Mouse (Mus musculus) forebrain, embryonic 15.5 days (tissue): Measurements from ENCODE around the gene Cct2. TPM values are rescaled to one million over a fixed set of nuclear protein-coding genes. Genes with fewer than 3 reads are reported as not detected.

Experiments used
- ATAC-seq: fragments of 200-750 bp; cut with Nextera tagmentation; replicated peaks from 2 replicates; pipeline ENCODE4 v1.8.0; 2017; ENCODE audit warnings: mild to moderate bottlenecking, moderate TSS enrichment, moderate library complexity
- H3K27ac ChIP-seq: fragments of 300-500 bp; sonication (generic); replicated peaks from 2 replicates; pipeline ENCODE4 v1.5.1; 2015; ENCODE audit warnings: mild to moderate bottlenecking, inconsistent platforms
- H3K27me3 ChIP-seq: fragments of 300-500 bp; sonication (generic); 2 replicates; pipeline ENCODE4 v1.6.1; 2015; ENCODE audit warnings: inconsistent platforms
- H3K36me3 ChIP-seq: fragments of 300-500 bp; sonication (generic); 2 replicates; pipeline ENCODE4 v1.6.1; 2015; ENCODE audit warnings: mild to moderate bottlenecking, inconsistent platforms
- H3K4me1 ChIP-seq: fragments of 300-500 bp; sonication (generic); 2 replicates; pipeline ENCODE4 v1.6.1; 2015; ENCODE audit warnings: inconsistent platforms
- H3K4me2 ChIP-seq: fragments of 300-500 bp; sonication (generic); replicated peaks from 2 replicates; pipeline ENCODE4 v1.6.1; 2015; ENCODE audit warnings: mild to moderate bottlenecking, inconsistent platforms
- H3K4me3 ChIP-seq: fragments of 300-500 bp; sonication (generic); 2 replicates; pipeline ENCODE4 v1.5.1; 2015; ENCODE audit warnings: mild to moderate bottlenecking, inconsistent platforms
- H3K9ac ChIP-seq: fragments of 300-500 bp; sonication (generic); replicated peaks from 2 replicates; pipeline ENCODE4 v1.6.1; 2015; ENCODE audit warnings: mild to moderate bottlenecking, inconsistent platforms
- H3K9me3 ChIP-seq: fragments of 300-500 bp; sonication (generic); 2 replicates; pipeline ENCODE4 v1.6.1; 2016; ENCODE audit warnings: inconsistent platforms
- WGBS: fragments of 180-500 bp; shearing (Covaris S2); methylation state at CpG from one replicate; pipeline ENCODE4 v1.1.7; 2015; ENCODE audit warnings: mixed read lengths; 5-methylcytosine and 5-hydroxymethylcytosine counted together
- polyA plus RNA-seq: library from polyadenylated mRNA; unstranded; fragments of >200 nt; fragmentation: Nextera tagmentation; extraction: Ambion mirVana; gene quantifications from 2 replicates; pipeline ENCODE4 v1.2.1, GENCODE M21; 2015

The Cct2 gene
- 273 and 274 TPM in 2 replicates for polyA plus RNA-seq

DNA sequence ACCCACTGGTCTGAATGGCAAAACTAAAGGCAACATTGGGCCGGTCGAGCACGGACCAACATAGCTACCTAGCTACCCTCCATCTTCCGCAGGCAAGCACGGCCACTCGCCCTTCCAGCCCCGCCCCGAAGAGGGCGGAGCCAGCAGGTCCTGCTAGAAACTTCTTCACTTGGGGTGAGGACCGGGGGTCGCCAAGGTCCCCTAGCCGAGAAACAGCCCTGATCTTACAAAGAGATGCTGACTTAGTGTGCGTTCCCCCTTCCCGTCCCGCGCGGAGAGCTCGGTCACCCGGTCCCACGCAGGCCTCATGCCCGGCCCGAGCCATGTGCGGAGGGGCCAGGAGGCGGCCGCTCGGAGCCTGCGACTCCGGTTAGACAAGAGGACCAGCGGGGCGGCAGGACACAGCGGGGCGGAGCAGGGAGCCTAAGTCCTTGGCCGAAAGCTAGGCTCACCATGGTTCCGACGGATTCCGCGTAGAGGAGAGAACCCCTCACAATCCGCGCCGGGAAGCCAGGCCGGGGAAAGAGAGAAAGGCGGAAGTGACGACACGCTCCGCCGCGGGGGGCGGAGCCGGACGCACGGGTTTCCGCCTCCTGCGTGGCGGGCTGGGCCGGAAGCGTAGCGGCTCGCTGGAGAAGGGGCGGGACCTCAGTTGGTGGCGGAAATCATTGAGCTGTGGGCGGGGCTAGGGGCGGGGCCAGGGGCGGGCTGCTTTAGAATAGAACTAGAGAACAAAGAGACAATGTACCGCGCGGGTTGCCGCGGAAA is at the start of gene Cct2:
Cct2 (minus strand) TSS at position 561 of the 768 bp plus-strand sequence.
- Histone ChIP-seq H3K4me2 (peak within 1 kb of the TSS; percentile 66), H3K9ac (peak within 1 kb of the TSS; percentile 67), H3K36me3 (peaks cover 36% of the 10 kb centered on the region), H3K4me1 (peaks cover 21% of the 10 kb centered on the region), H3K9me3 (no peaks in the 10 kb centered on the region), H3K4me3 (peak within 1 kb of the TSS; percentile 91), H3K27me3 (no peaks in the 10 kb centered on the region), H3K27ac (peak within 1 kb of the TSS; percentile 90)
- under 1% methylated on average over 65 of the region's 68 CpGs for WGBS
- peak; percentile 95 for ATAC-seq

DNA sequence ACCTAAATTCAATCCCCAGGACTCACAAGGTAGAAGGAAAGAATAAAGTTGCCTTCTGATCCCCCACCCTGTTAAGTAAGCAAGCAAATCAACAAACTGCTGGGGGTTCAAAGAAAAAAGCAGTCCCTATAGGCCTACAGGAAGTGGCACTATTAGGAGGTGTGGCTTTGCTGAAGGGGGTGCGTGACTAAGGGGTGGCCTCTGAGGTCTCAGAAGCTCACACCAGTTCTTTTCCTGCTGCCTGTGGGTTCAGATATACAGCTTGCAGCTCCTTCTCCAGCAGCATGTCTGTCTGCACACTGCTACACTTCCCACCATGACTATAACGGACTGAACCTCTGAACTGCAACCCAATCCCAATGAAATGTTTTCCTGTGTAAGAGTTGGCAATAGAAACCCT is 48.9 kb upstream of the Cct2 start:
- ATAC-seq = no peak
- H3K36me3 ChIP-seq = no peaks in the 10 kb centered on the region
- 66% methylated on average over 2 of the region's 2 CpGs for WGBS
- H3K4me3 ChIP-seq = no peak overlapping the region
- no peak overlapping the region for H3K27ac ChIP-seq
- no peak overlapping the region for H3K9ac ChIP-seq
- no peak overlapping the region for H3K4me2 ChIP-seq
- H3K4me1 ChIP-seq = peaks cover 7% of the 10 kb centered on the region; the same call in 1 of the 2 replicates
- H3K9me3 ChIP-seq = no peaks in the 10 kb centered on the region
- no peaks in the 10 kb centered on the region for H3K27me3 ChIP-seq

GRCm38 (mm10) chr10:117111455-117111854 is 47.8 kb upstream of the Cct2 start:
- H3K4me3 ChIP-seq = no peak overlapping the region
- no peak overlapping the region for H3K4me2 ChIP-seq
- H3K27ac ChIP-seq = no peak overlapping the region
- no peaks in the 10 kb centered on the region for H3K9me3 ChIP-seq
- no peaks in the 10 kb centered on the region for H3K36me3 ChIP-seq
- ATAC-seq = no peak
- H3K9ac ChIP-seq = no peak overlapping the region
- no peaks in the 10 kb centered on the region for H3K27me3 ChIP-seq
- H3K4me1 ChIP-seq = peaks cover 10% of the 10 kb centered on the region; the same call in 1 of the 2 replicates
- WGBS = 74% methylated on average over 7 of the region's 7 CpGs

GRCm38 (mm10) chr10:117110271-117110670 is 46.7 kb upstream of the Cct2 start:
- no peak overlapping the region for H3K27ac ChIP-seq
- H3K9ac ChIP-seq = no peak overlapping the region
- no peak for ATAC-seq
- no peak overlapping the region for H3K4me3 ChIP-seq
- H3K9me3 ChIP-seq = no peaks in the 10 kb centered on the region
- H3K4me1 ChIP-seq = 0 out of 2 replicates have a peak, but pooled peaks cover 10% of the 10 kb centered on the region
- no peaks in the 10 kb centered on the region for H3K36me3 ChIP-seq
- H3K27me3 ChIP-seq = no peaks in the 10 kb centered on the region
- no peak overlapping the region for H3K4me2 ChIP-seq
- WGBS = 82% methylated on average over 3 of the region's 3 CpGs

GRCm38 (mm10) chr10:117106686-117107085 is 43.1 kb upstream of the Cct2 start:
- ATAC-seq = no peak
- Histone ChIP-seq H3K36me3 (no peaks in the 10 kb centered on the region), H3K9me3 (no peaks in the 10 kb centered on the region), H3K4me2 (no peak overlapping the region), H3K27me3 (no peaks in the 10 kb centered on the region), H3K9ac (no peak overlapping the region), H3K27ac (no peak overlapping the region), H3K4me3 (no peak overlapping the region), H3K4me1 (0 out of 2 replicates have a peak, but pooled peaks cover 6% of the 10 kb centered on the region)
- WGBS = 32% methylated on average over 3 of the region's 3 CpGs

DNA sequence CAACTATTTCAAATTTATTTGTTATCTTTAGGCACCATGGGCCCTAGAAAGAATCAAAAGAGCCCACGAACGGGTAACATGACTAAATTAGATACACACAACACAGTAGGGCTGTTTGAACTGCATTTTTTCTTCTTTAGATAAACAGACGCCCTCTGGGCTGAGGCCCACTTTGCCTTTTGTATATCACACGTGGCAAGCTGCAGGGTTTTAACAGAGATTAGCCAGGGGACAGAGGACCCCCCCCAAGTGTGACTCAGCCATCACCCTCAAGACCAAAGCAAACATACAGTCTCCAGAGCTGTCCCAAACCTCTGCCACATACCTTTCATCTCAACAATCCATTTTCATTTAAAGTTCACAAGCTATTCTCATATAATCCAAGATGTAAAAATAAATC is 42.6 kb upstream of the Cct2 start:
- Histone ChIP-seq H3K4me3 (no peak overlapping the region), H3K27ac (no peak overlapping the region), H3K9me3 (no peaks in the 10 kb centered on the region), H3K4me1 (0 out of 2 replicates have a peak, but pooled peaks cover 6% of the 10 kb centered on the region), H3K9ac (no peak overlapping the region), H3K36me3 (no peaks in the 10 kb centered on the region), H3K4me2 (no peak overlapping the region), H3K27me3 (no peaks in the 10 kb centered on the region)
- ATAC-seq = no peak
- 2% methylated on average over 4 of the region's 4 CpGs for WGBS

DNA sequence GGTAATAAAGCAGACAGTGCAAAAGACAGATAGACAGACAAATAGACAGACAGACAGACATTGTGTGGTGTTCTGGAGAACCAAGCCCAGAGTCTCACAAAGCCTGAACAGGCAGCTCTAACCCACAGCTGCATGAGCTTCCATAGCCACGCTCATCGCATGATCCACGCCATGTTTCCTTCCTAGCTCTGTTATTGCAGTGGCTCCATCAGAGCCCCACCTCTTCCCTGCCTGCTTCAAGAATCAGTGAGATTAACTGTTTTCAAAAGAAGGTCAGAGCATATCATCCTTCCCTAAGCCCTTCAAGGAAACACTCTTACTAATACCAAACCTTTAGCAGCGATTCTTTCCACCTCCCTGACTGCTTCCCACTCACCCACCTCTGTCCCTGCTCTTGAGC is 41.4 kb upstream of the Cct2 start:
- Histone ChIP-seq H3K27me3 (no peaks in the 10 kb centered on the region), H3K4me1 (0 out of 2 replicates have a peak, but pooled peaks cover 6% of the 10 kb centered on the region), H3K4me3 (no peak overlapping the region), H3K9me3 (no peaks in the 10 kb centered on the region), H3K36me3 (no peaks in the 10 kb centered on the region), H3K9ac (no peak overlapping the region), H3K4me2 (no peak overlapping the region), H3K27ac (no peak overlapping the region)
- WGBS = 71% methylated on average over 4 of the region's 4 CpGs
- ATAC-seq = no peak

DNA sequence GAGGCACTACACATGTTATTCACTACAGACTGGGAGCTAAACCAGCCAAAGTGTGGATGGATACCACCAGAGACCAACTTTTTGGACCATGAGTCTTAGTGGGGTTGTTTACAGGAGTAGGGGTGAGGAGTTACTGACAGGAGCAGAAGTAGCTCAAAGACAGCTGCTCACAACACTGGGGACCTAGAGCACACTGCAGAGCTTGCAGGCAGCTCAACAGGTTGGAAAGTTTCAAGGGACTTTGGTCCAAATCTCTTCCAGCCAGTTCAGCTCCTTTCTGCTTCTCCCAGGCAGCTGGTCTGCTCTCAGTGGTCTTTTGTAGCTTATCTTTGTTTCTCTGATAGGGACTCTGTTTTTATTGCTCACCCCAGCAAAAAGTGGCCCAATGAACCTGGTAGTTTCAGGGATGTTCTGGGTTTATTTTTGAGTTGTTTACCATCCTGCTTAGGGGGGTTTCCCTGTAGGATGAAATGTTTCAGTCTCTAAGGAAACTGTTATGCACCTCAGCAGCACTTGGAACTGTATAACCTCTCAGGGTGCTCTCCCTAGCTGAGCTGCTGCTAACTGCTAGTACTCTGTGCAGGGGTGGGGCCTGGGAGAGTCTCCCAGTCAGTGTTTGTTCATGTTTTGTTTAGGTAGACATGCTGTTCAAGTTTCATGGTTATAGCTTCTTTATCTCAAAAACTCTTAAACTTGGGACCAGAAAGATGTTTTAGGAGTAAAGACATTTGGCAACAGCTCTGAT is 40.4 kb upstream of the Cct2 start:
- H3K36me3 ChIP-seq = no peaks in the 10 kb centered on the region
- H3K4me2 ChIP-seq = no peak overlapping the region
- no peak overlapping the region for H3K27ac ChIP-seq
- no peak for ATAC-seq
- no peaks in the 10 kb centered on the region for H3K27me3 ChIP-seq
- no peaks in the 10 kb centered on the region for H3K9me3 ChIP-seq
- H3K9ac ChIP-seq = no peak overlapping the region
- no peak overlapping the region for H3K4me3 ChIP-seq
- H3K4me1 ChIP-seq = 0 out of 2 replicates have a peak, but pooled peaks cover 6% of the 10 kb centered on the region

- Histone ChIP-seq H3K36me3 (no peaks in the 10 kb centered on the region), H3K4me3 (no peak overlapping the region), H3K27me3 (no peaks in the 10 kb centered on the region), H3K9ac (no peak overlapping the region), H3K27ac (no peak overlapping the region), H3K4me1 (no peaks in the 10 kb centered on the region), H3K4me2 (no peak overlapping the region), H3K9me3 (no peaks in the 10 kb centered on the region)
- whole genome bisulfite sequencing = 90% methylated on average over 5 of the region's 5 CpGs
- ATAC-seq = no peak
Measured at GRCm38 (mm10) chr10:117100175-117100574, 36.6 kb upstream of the Cct2 start.

- Histone ChIP-seq H3K36me3 (peaks cover 3% of the 10 kb centered on the region; the same call in 1 of the 2 replicates), H3K27me3 (no peaks in the 10 kb centered on the region), H3K27ac (no peak overlapping the region), H3K9me3 (no peaks in the 10 kb centered on the region), H3K4me3 (no peak overlapping the region), H3K4me1 (peaks cover 4% of the 10 kb centered on the region), H3K4me2 (no peak overlapping the region), H3K9ac (no peak overlapping the region)
- WGBS = 86% methylated on average over 2 of the region's 2 CpGs
- ATAC-seq = no peak
Measured at GRCm38 (mm10) chr10:117097116-117097698, 33.6 kb upstream of the Cct2 start.

DNA sequence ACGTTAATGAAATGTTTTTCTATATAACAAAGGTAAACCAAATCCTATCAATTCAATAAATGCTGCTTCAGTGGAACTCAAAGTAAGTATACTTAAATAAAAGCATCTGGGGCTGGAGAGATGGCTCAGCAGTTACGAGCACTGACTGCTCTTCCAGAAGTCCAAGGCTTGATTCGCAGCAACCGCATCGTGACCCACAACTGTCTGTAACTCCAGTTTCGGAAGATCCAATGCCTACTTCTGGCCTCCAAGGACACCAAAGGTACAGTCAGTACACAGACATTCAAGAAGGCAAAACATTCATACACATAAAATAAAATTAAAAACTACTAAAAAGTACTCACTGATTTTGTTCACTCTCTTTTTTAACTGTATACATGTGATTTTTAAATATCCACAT is 32.5 kb upstream of the Cct2 start:
- Histone ChIP-seq H3K4me1 (peaks cover 4% of the 10 kb centered on the region), H3K36me3 (peaks cover 3% of the 10 kb centered on the region; the same call in 1 of the 2 replicates), H3K9ac (no peak overlapping the region), H3K27ac (no peak overlapping the region), H3K9me3 (no peaks in the 10 kb centered on the region), H3K27me3 (no peaks in the 10 kb centered on the region), H3K4me3 (no peak overlapping the region), H3K4me2 (no peak overlapping the region)
- no peak for ATAC-seq
- 91% methylated on average over 6 of the region's 6 CpGs for WGBS
